Mouse (Mus musculus): Measurements from ENCODE around the gene Ccdc172. TPM values are rescaled to one million over a fixed set of nuclear protein-coding genes. Genes with fewer than 3 reads are reported as not detected.

Gene Ccdc172
- total RNA-seq (2023), result not detected

GRCm38 (mm10) chr19:58511818-58512217 lies at the start of gene Ccdc172:
TSS of gene Ccdc172 (plus strand) at chr19:58511993.

Other genes with a start within 250 kb of the Ccdc172 start
- gene Gfra1, start 56.1 kb upstream of the Ccdc172 start, total RNA-seq (2023), result 1 to 10 TPM in 1 of 2 experiments, under 1 TPM in 1; 0.56 to 1.5 TPM
- gene Pnlip, start 140.5 kb downstream of the Ccdc172 start, total RNA-seq (2023), result not detected
- not detected for gene Pnliprp1, start 216.9 kb downstream of the Ccdc172 start, total RNA-seq (2023)
- gene Pnliprp2, start 247.7 kb downstream of the Ccdc172 start, total RNA-seq (2023), result not detected